Mouse (Mus musculus): ENCODE data around the gene Smo. TPM values are rescaled to one million over a fixed set of nuclear protein-coding genes. Genes with fewer than 3 reads are reported as not detected.

Gene Smo
- polyA plus RNA-seq, 1 experiment = 7.2 TPM

GRCm38 (mm10) chr6:29788779-29789350, 53.6 kb downstream of the Smo start:
- H3K4me1 ChIP-seq (ENCODE audit: control insufficient read depth, insufficient read depth, insufficient read length) = no peaks in the 10 kb centered on the region
- 75% methylated on average over 3 of the region's 3 CpGs for WGBS
- no peak overlapping the region for H3K27ac ChIP-seq (ENCODE audit: insufficient read depth, low read length)
- no peaks in the 10 kb centered on the region for H3K36me3 ChIP-seq (ENCODE audit: control insufficient read depth, insufficient read depth, low read length)
- no peak overlapping the region for H3K4me3 ChIP-seq (ENCODE audit: extremely low read depth, insufficient read depth, insufficient read length)
- DNase-seq (ENCODE audit: low read depth in 1 of 2, low spot score in 2 of 2) = no peak
- TF ChIP-seq POLR2A (IDR thresholded peaks at IDR 0.05; ENCODE audit: low read depth, low read length) = no peak
- TF ChIP-seq CTCF (IDR thresholded peaks at IDR 0.05; ENCODE audit: extremely low read depth, insufficient read depth, insufficient read length, insufficient replicate concordance) = no peak
- no peaks in the 10 kb centered on the region for H3K27me3 ChIP-seq (ENCODE audit: control insufficient read depth, insufficient read depth, low read length)

- TF ChIP-seq POLR2A (IDR thresholded peaks at IDR 0.05; ENCODE audit: low read depth, low read length) (no peak), CTCF (IDR thresholded peaks at IDR 0.05; ENCODE audit: extremely low read depth, insufficient read depth, insufficient read length, insufficient replicate concordance) (no peak)
- Histone ChIP-seq H3K27ac (ENCODE audit: insufficient read depth, low read length) (no peak overlapping the region), H3K4me3 (ENCODE audit: extremely low read depth, insufficient read depth, insufficient read length) (no peak overlapping the region), H3K4me1 (ENCODE audit: control insufficient read depth, insufficient read depth, insufficient read length) (no peaks in the 10 kb centered on the region; the same call in 1 of the 2 replicates), H3K36me3 (ENCODE audit: control insufficient read depth, insufficient read depth, low read length) (no peaks in the 10 kb centered on the region), H3K27me3 (ENCODE audit: control insufficient read depth, insufficient read depth, low read length) (no peaks in the 10 kb centered on the region)
- 83% methylated on average over 3 of the region's 3 CpGs for WGBS
- no peak for DNase-seq (ENCODE audit: low read depth in 1 of 2, low spot score in 2 of 2)
These were observed 54.9 kb downstream of the Smo start for GRCm38 (mm10) chr6:29790014-29790698.

DNA sequence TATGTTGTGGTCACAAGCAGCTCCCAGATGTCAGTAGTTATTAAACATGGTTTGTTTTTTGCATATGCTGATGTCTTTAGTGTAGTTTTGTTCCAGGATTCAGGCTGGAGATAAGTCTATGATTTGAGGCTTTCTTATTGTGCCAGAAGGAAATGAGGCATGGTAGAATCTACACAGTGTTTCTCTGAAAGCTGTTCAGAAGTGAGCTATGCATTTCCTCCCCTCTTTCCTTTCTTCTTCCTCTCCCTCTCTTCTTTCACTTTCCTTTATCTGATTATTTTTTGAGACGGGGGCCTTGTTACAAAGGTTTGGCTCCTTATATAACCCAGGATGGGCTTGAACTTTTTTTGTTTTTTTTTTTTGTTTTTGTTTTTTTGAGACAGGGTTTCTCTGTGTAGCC, 58.2 kb downstream of the Smo start:
- Histone ChIP-seq H3K4me3 (ENCODE audit: extremely low read depth, insufficient read depth, insufficient read length) (no peak overlapping the region), H3K36me3 (ENCODE audit: control insufficient read depth, insufficient read depth, low read length) (no peaks in the 10 kb centered on the region), H3K4me1 (ENCODE audit: control insufficient read depth, insufficient read depth, insufficient read length) (no peaks in the 10 kb centered on the region; the same call in 1 of the 2 replicates), H3K27ac (ENCODE audit: insufficient read depth, low read length) (no peak overlapping the region), H3K27me3 (ENCODE audit: control insufficient read depth, insufficient read depth, low read length) (no peaks in the 10 kb centered on the region)
- 40% methylated on average over 1 of the region's 1 CpGs for WGBS
- DNase-seq (ENCODE audit: low read depth in 1 of 2, low spot score in 2 of 2) = no peak
- TF ChIP-seq POLR2A (IDR thresholded peaks at IDR 0.05; ENCODE audit: low read depth, low read length) = no peak
- no peak for TF ChIP-seq CTCF (IDR thresholded peaks at IDR 0.05; ENCODE audit: extremely low read depth, insufficient read depth, insufficient read length, insufficient replicate concordance)

DNA sequence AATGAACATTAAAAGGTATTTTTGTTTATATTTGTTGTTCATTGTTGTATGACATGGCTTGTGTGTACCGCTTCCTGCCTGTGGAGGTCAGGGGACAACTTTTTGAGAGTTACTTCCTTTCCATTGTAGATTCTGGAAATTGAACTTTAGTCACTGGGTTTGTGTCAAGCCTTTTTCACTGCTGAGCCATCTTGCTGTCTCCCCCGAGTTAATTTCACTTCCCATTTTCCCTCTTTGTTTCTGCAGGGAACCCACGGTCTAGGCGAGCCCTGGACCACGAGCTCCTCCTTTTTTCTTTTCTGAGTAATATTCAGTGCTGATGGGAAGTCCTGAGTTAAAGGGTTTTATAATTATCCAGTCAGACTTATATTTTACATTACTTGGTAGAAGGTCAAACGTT, 59.3 kb downstream of the Smo start:
- DNase-seq (ENCODE audit: low read depth in 1 of 2, low spot score in 2 of 2) = no peak
- TF ChIP-seq CTCF (IDR thresholded peaks at IDR 0.05; ENCODE audit: extremely low read depth, insufficient read depth, insufficient read length, insufficient replicate concordance) (no peak), POLR2A (IDR thresholded peaks at IDR 0.05; ENCODE audit: low read depth, low read length) (no peak)
- Histone ChIP-seq H3K27me3 (ENCODE audit: control insufficient read depth, insufficient read depth, low read length) (no peaks in the 10 kb centered on the region), H3K27ac (ENCODE audit: insufficient read depth, low read length) (no peak overlapping the region), H3K36me3 (ENCODE audit: control insufficient read depth, insufficient read depth, low read length) (no peaks in the 10 kb centered on the region), H3K4me3 (ENCODE audit: extremely low read depth, insufficient read depth, insufficient read length) (no peak overlapping the region), H3K4me1 (ENCODE audit: control insufficient read depth, insufficient read depth, insufficient read length) (no peaks in the 10 kb centered on the region; the same call in 1 of the 2 replicates)
- 36% methylated on average over 6 of the region's 6 CpGs for WGBS

GRCm38 (mm10) chr6:29802979-29803378, 67.7 kb downstream of the Smo start:
- Histone ChIP-seq H3K27ac (ENCODE audit: insufficient read depth, low read length) (no peak overlapping the region), H3K4me3 (ENCODE audit: extremely low read depth, insufficient read depth, insufficient read length) (no peak overlapping the region), H3K4me1 (ENCODE audit: control insufficient read depth, insufficient read depth, insufficient read length) (no peaks in the 10 kb centered on the region; the same call in 1 of the 2 replicates), H3K27me3 (ENCODE audit: control insufficient read depth, insufficient read depth, low read length) (no peaks in the 10 kb centered on the region), H3K36me3 (ENCODE audit: control insufficient read depth, insufficient read depth, low read length) (no peaks in the 10 kb centered on the region)
- no peak for TF ChIP-seq CTCF (IDR thresholded peaks at IDR 0.05; ENCODE audit: extremely low read depth, insufficient read depth, insufficient read length, insufficient replicate concordance)
- 77% methylated on average over 1 of the region's 1 CpGs for WGBS
- no peak for DNase-seq (ENCODE audit: low read depth in 1 of 2, low spot score in 2 of 2)

DNA sequence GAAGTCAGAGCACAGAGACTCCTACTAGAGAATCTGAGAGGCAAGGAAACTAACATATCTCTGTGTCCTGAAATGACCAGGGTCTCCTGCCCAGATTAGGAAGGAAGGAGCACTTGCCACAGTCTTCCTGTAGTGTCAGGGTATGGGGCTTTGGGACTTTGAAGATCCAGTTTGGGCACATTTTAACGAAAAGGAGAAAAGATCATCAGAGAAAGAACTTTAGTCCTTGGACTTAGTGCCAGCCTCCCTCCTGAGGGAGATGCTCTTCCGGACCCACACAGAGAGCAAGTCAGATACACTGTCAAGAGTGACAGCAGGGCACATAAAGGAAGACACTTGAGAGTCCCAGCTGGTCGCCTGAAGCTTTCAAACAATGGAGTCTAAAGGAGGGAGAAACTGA, 68.7 kb downstream of the Smo start:
- Histone ChIP-seq H3K4me1 (ENCODE audit: control insufficient read depth, insufficient read depth, insufficient read length) (no peaks in the 10 kb centered on the region; the same call in 1 of the 2 replicates), H3K4me3 (ENCODE audit: extremely low read depth, insufficient read depth, insufficient read length) (no peak overlapping the region), H3K36me3 (ENCODE audit: control insufficient read depth, insufficient read depth, low read length) (no peaks in the 10 kb centered on the region), H3K27ac (ENCODE audit: insufficient read depth, low read length) (no peak overlapping the region), H3K27me3 (ENCODE audit: control insufficient read depth, insufficient read depth, low read length) (no peaks in the 10 kb centered on the region)
- no peak for DNase-seq (ENCODE audit: low read depth in 1 of 2, low spot score in 2 of 2)
- 63% methylated on average over 3 of the region's 3 CpGs for WGBS
- TF ChIP-seq CTCF (IDR thresholded peaks at IDR 0.05; ENCODE audit: extremely low read depth, insufficient read depth, insufficient read length, insufficient replicate concordance) (no peak), POLR2A (IDR thresholded peaks at IDR 0.05; ENCODE audit: low read depth, low read length) (no peak)

DNA sequence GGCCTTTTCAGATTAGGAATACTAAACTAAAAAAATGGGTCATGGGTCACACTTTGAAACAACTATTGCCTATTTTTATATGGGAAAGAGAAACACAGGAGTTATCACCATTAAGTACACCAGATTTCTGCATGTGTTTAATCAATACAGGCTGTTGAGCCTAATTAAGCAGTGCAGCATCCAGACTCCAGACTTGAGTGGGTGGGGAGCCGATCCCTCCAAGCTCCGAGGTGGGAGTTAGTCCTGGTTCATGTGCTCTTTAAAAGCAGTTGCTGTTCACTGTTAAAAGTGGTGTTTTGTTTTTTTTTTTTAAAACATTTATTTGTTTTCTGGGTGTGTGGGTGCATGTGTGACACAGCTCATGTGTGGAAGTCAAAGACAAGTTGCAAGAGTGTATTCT, 70.1 kb downstream of the Smo start:
- Histone ChIP-seq H3K4me3 (ENCODE audit: extremely low read depth, insufficient read depth, insufficient read length) (no peak overlapping the region), H3K27me3 (ENCODE audit: control insufficient read depth, insufficient read depth, low read length) (no peaks in the 10 kb centered on the region), H3K27ac (ENCODE audit: insufficient read depth, low read length) (no peak overlapping the region), H3K4me1 (ENCODE audit: control insufficient read depth, insufficient read depth, insufficient read length) (no peaks in the 10 kb centered on the region; the same call in 1 of the 2 replicates), H3K36me3 (ENCODE audit: control insufficient read depth, insufficient read depth, low read length) (no peaks in the 10 kb centered on the region)
- DNase-seq (ENCODE audit: low read depth in 1 of 2, low spot score in 2 of 2) = no peak
- no peak for TF ChIP-seq POLR2A (IDR thresholded peaks at IDR 0.05; ENCODE audit: low read depth, low read length)
- no peak for TF ChIP-seq CTCF (IDR thresholded peaks at IDR 0.05; ENCODE audit: extremely low read depth, insufficient read depth, insufficient read length, insufficient replicate concordance)
- WGBS = 98% methylated on average over 2 of the region's 2 CpGs

Other genes starting within 250 kb of the Smo start
- gene Kcp, start 227.6 kb upstream of the Smo start, polyA plus RNA-seq (2012; rRNA removed) = 10.1 and 10.2 TPM in 2 replicates
- 136 and 178 TPM in 2 replicates for gene Irf5, start 208.9 kb upstream of the Smo start, polyA plus RNA-seq (2012; rRNA removed)
- gene Tnpo3, start 125.6 kb upstream of the Smo start, polyA plus RNA-seq (2012; rRNA removed) = 33.4 and 39.1 TPM in 2 replicates
- gene Tspan33, start 41.3 kb upstream of the Smo start, polyA plus RNA-seq (2012; rRNA removed) = 53.8 and 55.2 TPM in 2 replicates
- gene Ahcyl2, start 32.5 kb downstream of the Smo start, polyA plus RNA-seq (2012; rRNA removed) = 9.4 and 10.7 TPM in 2 replicates
- 0.72 and 0.79 TPM in 2 replicates for gene Strip2, start 181.5 kb downstream of the Smo start, polyA plus RNA-seq (2012; rRNA removed)

Data from spleen, adult 2 months (tissue).